Mouse (Mus musculus) intestine, embryonic 16.5 days (tissue): Measurements from ENCODE around the gene Ston2. TPM values are rescaled to one million over a fixed set of nuclear protein-coding genes. Genes with fewer than 3 reads are reported as not detected.
A peak's percentile ranks its signal among the peaks of the same experiment; 100 is the strongest.

Source experiments
- ATAC-seq: fragments of 200-750 bp; cut with Nextera tagmentation; 2 replicates; pipeline ENCODE4 v1.8.0; 2017; ENCODE audit warnings: moderate TSS enrichment, moderate library complexity
- H3K27ac ChIP-seq: fragments of 300-500 bp; sonication (generic); 2 replicates; pipeline ENCODE4 v1.5.1; 2014; ENCODE audit warnings: mild to moderate bottlenecking, low read length
- H3K27me3 ChIP-seq: fragments of 300-500 bp; sonication (generic); replicated peaks from 2 replicates; pipeline ENCODE4 v1.6.1; 2014; ENCODE audit warnings: low read length, control low read depth, mixed read lengths; ENCODE audit not compliant: control insufficient read depth, insufficient read depth
- H3K36me3 ChIP-seq: fragments of 300-500 bp; sonication (generic); 2 replicates; pipeline ENCODE4 v1.6.1; 2014; ENCODE audit warnings: low read length, control low read depth; ENCODE audit not compliant: control insufficient read depth, insufficient read depth
- H3K4me1 ChIP-seq: fragments of 300-500 bp; sonication (generic); 2 replicates; pipeline ENCODE4 v1.6.1; 2014; ENCODE audit warnings: low read length, control low read depth, mixed read lengths; ENCODE audit not compliant: control insufficient read depth, insufficient read depth
- H3K4me2 ChIP-seq: fragments of 300-500 bp; sonication (generic); 2 replicates; pipeline ENCODE4 v1.6.1; 2014; ENCODE audit warnings: low read depth, low read length, control low read depth
- H3K4me3 ChIP-seq: fragments of 300-500 bp; sonication (generic); 2 replicates; pipeline ENCODE4 v1.5.1; 2014; ENCODE audit warnings: mild to moderate bottlenecking, low read length
- H3K9ac ChIP-seq: fragments of 300-500 bp; sonication (generic); 2 replicates; pipeline ENCODE4 v1.6.1; 2014; ENCODE audit warnings: low read depth, low read length
- H3K9me3 ChIP-seq: fragments of 300-500 bp; sonication (generic); 2 replicates; pipeline ENCODE4 v1.6.1; 2016; ENCODE audit warnings: low read length, control low read depth; ENCODE audit not compliant: control insufficient read depth
- WGBS: fragments of 180-500 bp; shearing (Covaris S2); extraction: QIAGEN DNeasy Blood & Tissue Kit; methylation state at CpG from one replicate; pipeline ENCODE4 v1.1.7; 2014; 5-methylcytosine and 5-hydroxymethylcytosine counted together
- polyA plus RNA-seq: library from polyadenylated mRNA; unstranded; fragments of >200 nt; fragmentation: Nextera tagmentation; extraction: Ambion mirVana; gene quantifications from 2 replicates; pipeline ENCODE4 v1.2.1, GENCODE M21; 2015

Gene Ston2
- polyA plus RNA-seq, 1 experiment from 2014 or later = 5.2 TPM

- peak; percentile 60 for ATAC-seq
- WGBS = 89% methylated on average over 7 of the region's 7 CpGs
- Histone ChIP-seq H3K9ac (no peak overlapping the region), H3K4me2 (no peak overlapping the region), H3K4me1 (peaks cover 5% of the 10 kb centered on the region), H3K36me3 (no peaks in the 10 kb centered on the region), H3K27me3 (no peaks in the 10 kb centered on the region), H3K27ac (no peak overlapping the region), H3K9me3 (no peaks in the 10 kb centered on the region), H3K4me3 (no peak overlapping the region)
Measured at GRCm38 (mm10) chr12:91699451-91700141, 88.6 kb downstream of the Ston2 start.

DNA sequence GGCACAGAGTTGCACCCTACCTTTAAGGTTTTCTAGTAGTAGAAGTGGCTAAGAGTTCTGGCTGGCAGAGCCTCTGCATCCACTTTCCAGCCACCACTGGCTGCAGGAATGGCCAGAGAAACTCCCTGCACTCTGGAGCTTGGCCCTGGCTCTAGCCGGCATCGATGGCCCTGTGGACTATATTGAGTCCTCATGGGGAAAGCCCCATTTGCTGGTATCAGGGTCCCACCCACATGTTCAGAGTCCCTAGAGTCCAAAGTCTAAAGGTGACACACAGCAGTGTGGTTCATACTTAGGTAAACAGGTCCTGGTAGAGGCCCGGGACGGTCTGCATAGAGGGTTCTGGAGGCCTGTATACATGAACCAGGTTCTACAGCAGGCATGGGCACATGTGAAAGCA is 92.0 kb downstream of the Ston2 start:
- Histone ChIP-seq H3K4me3 (no peak overlapping the region), H3K36me3 (no peaks in the 10 kb centered on the region), H3K27me3 (no peaks in the 10 kb centered on the region), H3K9ac (no peak overlapping the region), H3K9me3 (no peaks in the 10 kb centered on the region), H3K4me2 (no peak overlapping the region), H3K27ac (peak overlapping the region; percentile 52; the same call in 1 of the 2 replicates), H3K4me1 (peaks cover 6% of the 10 kb centered on the region)
- WGBS = 68% methylated on average over 4 of the region's 4 CpGs
- ATAC-seq = peak; percentile 84

- Histone ChIP-seq H3K27me3 (no peaks in the 10 kb centered on the region), H3K9me3 (no peaks in the 10 kb centered on the region), H3K36me3 (no peaks in the 10 kb centered on the region), H3K4me1 (peaks cover 6% of the 10 kb centered on the region), H3K27ac (peak overlapping the region; percentile 52; the same call in 1 of the 2 replicates), H3K4me3 (no peak overlapping the region), H3K9ac (no peak overlapping the region), H3K4me2 (no peak overlapping the region)
- ATAC-seq = no peak
- WGBS = 71% methylated on average over 4 of the region's 4 CpGs
Measured at GRCm38 (mm10) chr12:91695761-91696160, 92.4 kb downstream of the Ston2 start.

- Histone ChIP-seq H3K9me3 (no peaks in the 10 kb centered on the region), H3K4me3 (no peak overlapping the region), H3K27me3 (no peaks in the 10 kb centered on the region), H3K4me1 (peaks cover 6% of the 10 kb centered on the region), H3K27ac (no peak overlapping the region), H3K9ac (no peak overlapping the region), H3K36me3 (no peaks in the 10 kb centered on the region), H3K4me2 (no peak overlapping the region)
- WGBS = 47% methylated on average over 4 of the region's 4 CpGs
- peak; percentile 34 for ATAC-seq
Measured at GRCm38 (mm10) chr12:91694748-91695147, 93.4 kb downstream of the Ston2 start.

GRCm38 (mm10) chr12:91693566-91693965 is 94.6 kb downstream of the Ston2 start:
- Histone ChIP-seq H3K27ac (no peak overlapping the region), H3K36me3 (no peaks in the 10 kb centered on the region), H3K9me3 (no peaks in the 10 kb centered on the region), H3K4me2 (no peak overlapping the region), H3K27me3 (no peaks in the 10 kb centered on the region), H3K4me1 (peaks cover 6% of the 10 kb centered on the region), H3K4me3 (no peak overlapping the region), H3K9ac (no peak overlapping the region)
- 67% methylated on average over 7 of the region's 7 CpGs for WGBS
- no peak for ATAC-seq

DNA sequence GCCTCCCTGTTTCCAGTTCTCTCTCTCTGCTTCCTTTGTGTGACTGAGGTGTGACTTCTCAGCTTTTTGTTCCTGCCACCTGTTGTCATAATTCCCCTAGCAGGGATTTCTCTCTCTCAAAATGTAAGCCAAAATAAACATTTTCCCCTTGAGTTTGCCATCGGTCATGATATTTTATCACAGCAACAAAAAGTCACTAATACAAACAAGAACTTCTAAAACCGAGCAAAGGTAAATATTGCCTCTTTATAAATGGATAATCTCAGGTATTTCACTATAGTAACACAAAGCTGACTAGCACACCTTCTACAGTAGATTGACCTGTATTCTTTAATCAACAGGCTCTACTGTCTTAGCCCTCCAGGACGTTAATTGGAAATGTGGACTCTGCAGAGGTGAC is 95.2 kb downstream of the Ston2 start:
- H3K4me1 ChIP-seq = peaks cover 6% of the 10 kb centered on the region
- no peaks in the 10 kb centered on the region for H3K36me3 ChIP-seq
- no peak overlapping the region for H3K4me3 ChIP-seq
- no peak overlapping the region for H3K27ac ChIP-seq
- H3K27me3 ChIP-seq = no peaks in the 10 kb centered on the region
- H3K9me3 ChIP-seq = no peaks in the 10 kb centered on the region
- no peak for ATAC-seq
- no peak overlapping the region for H3K4me2 ChIP-seq
- H3K9ac ChIP-seq = no peak overlapping the region
- 59% methylated on average over 3 of the region's 3 CpGs for WGBS

- Histone ChIP-seq H3K4me3 (peak overlapping the region; percentile 36), H3K36me3 (no peaks in the 10 kb centered on the region), H3K27me3 (no peaks in the 10 kb centered on the region), H3K4me1 (peaks cover 18% of the 10 kb centered on the region), H3K4me2 (peak overlapping the region; percentile 51), H3K9ac (peak overlapping the region; percentile 34; the same call in 1 of the 2 replicates), H3K27ac (peak overlapping the region; percentile 20), H3K9me3 (no peaks in the 10 kb centered on the region)
- WGBS = 26% methylated on average over 13 of the region's 13 CpGs
- ATAC-seq = peak; percentile 94
Measured at GRCm38 (mm10) chr12:91685674-91686290, 102.4 kb downstream of the Ston2 start.

DNA sequence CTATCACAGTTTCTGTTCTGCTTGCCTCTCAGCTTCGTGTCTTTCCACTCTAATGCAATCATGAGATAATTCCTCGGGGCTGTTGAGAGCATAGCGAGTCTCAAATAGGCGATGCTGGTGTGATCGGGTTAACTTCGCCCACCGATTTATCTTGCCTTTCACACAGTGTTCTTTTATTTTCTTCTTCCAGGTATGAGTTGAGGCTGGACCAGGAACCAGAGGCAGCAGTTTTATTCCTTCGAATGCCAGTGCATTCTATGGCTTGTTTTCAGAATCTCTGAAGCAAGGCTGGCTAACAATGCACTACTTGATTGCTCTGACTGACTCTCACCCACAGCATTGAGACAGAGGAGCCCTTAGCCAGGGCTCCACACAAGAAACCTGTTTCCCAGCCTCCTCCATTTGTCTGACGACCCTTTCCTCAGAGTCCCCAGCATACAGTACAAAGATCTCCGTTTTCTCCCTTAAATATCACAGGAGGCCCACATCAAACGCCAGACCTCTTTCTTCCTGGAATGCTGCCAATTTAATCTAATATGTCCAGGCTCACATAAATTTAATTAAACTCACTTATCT is 103.3 kb downstream of the Ston2 start:
- H3K27me3 ChIP-seq = no peaks in the 10 kb centered on the region
- H3K27ac ChIP-seq = peak overlapping the region; percentile 19; the same call in 1 of the 2 replicates
- peak overlapping the region; percentile 4; the same call in 1 of the 2 replicates for H3K4me3 ChIP-seq
- peak; percentile 11; the same call in 1 of the 2 replicates for ATAC-seq
- H3K4me2 ChIP-seq = peak overlapping the region; percentile 51; the same call in 1 of the 2 replicates
- no peak overlapping the region for H3K9ac ChIP-seq
- no peaks in the 10 kb centered on the region for H3K36me3 ChIP-seq
- peaks cover 18% of the 10 kb centered on the region for H3K4me1 ChIP-seq
- H3K9me3 ChIP-seq = no peaks in the 10 kb centered on the region
- WGBS = 34% methylated on average over 11 of the region's 11 CpGs

DNA sequence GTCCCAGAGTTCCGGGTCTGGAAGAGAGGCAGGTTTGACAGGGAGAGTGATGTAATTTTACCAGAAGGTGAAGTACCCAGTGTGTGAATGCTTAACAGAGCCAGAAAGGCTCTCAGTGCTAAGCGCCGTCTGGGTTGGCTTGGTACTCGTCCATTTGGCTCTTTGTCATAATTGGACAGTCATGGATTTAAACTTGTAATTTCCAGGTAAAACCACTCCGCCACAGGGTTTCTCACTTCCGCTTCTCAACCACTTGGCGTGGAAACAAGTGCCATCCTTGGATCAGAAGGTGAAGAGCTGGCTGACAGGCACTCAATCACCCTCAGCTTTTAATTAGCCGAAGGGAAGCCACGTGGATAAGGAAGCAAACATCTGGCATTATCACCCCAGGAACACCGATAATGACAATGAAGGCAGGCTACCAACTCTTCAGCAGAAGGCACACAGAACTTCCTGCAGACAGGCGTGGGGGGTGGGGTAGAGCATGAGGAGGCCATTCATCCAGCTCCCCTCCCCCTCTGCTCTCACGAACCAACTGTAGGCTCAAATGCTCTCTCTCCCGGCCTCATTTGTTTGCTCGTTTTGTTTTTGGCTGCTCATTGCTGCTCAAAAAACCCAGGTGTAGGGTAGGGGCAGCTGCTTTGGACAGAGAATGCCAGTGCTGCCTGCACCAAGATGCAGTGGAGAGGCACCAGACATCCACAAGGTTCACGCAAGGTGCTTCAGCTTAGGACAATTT is 103.9 kb downstream of the Ston2 start:
- Histone ChIP-seq H3K4me1 (peaks cover 22% of the 10 kb centered on the region), H3K4me2 (peak overlapping the region; percentile 23), H3K27ac (peak overlapping the region; percentile 19; the same call in 1 of the 2 replicates), H3K4me3 (0 out of 2 replicates have a peak overlapping the region, but pooled peaks have one; percentile 4), H3K9me3 (no peaks in the 10 kb centered on the region), H3K27me3 (no peaks in the 10 kb centered on the region), H3K36me3 (no peaks in the 10 kb centered on the region), H3K9ac (no peak overlapping the region)
- no peak for ATAC-seq
- WGBS = 26% methylated on average over 15 of the region's 15 CpGs
